Mouse (Mus musculus) intestine, postnatal 0 days (tissue): ENCODE measurements around the gene Casc1. TPM values are rescaled to one million over a fixed set of nuclear protein-coding genes. Genes with fewer than 3 reads are reported as not detected.

Experiments used
- ATAC-seq: fragments of 200-750 bp; cut with Nextera tagmentation; 2 replicates; pipeline ENCODE4 v1.8.0; 2017; ENCODE audit warnings: mild to moderate bottlenecking, moderate TSS enrichment, moderate library complexity
- H3K27ac ChIP-seq: fragments of 300-500 bp; sonication (generic); 2 replicates; pipeline ENCODE4 v1.5.1; 2014; ENCODE audit warnings: mild to moderate bottlenecking, low read depth, low read length, moderate library complexity
- H3K27me3 ChIP-seq: fragments of 300-500 bp; sonication (generic); replicated peaks from 2 replicates; pipeline ENCODE4 v1.6.1; 2014; ENCODE audit warnings: low read length, mixed read lengths; ENCODE audit not compliant: control insufficient read depth, insufficient read depth
- H3K36me3 ChIP-seq: fragments of 300-500 bp; sonication (generic); 2 replicates; pipeline ENCODE4 v1.6.1; 2014; ENCODE audit warnings: mild to moderate bottlenecking, moderate library complexity; ENCODE audit not compliant: control insufficient read depth, insufficient read depth
- H3K4me1 ChIP-seq: fragments of 300-500 bp; sonication (generic); replicated peaks from 2 replicates; pipeline ENCODE4 v1.6.1; 2014; ENCODE audit warnings: antibody characterized with exemption, low read length, mixed read lengths; ENCODE audit not compliant: control insufficient read depth, insufficient read depth
- H3K4me2 ChIP-seq: fragments of 300-500 bp; sonication (generic); replicated peaks from 2 replicates; pipeline ENCODE4 v1.6.1; 2014; ENCODE audit warnings: low read depth, mild to moderate bottlenecking, moderate library complexity
- H3K4me3 ChIP-seq: fragments of 300-500 bp; sonication (generic); 2 replicates; pipeline ENCODE4 v1.5.1; 2014; ENCODE audit warnings: low read depth, low read length
- H3K9ac ChIP-seq: fragments of 300-500 bp; sonication (generic); 2 replicates; pipeline ENCODE4 v1.6.1; 2014; ENCODE audit warnings: mild to moderate bottlenecking, low read depth, low read length
- H3K9me3 ChIP-seq: fragments of 300-500 bp; sonication (generic); 2 replicates; pipeline ENCODE4 v1.6.1; 2016; ENCODE audit warnings: mixed run types; ENCODE audit not compliant: control insufficient read depth
- CTCF ChIP-seq: sonication (generic); IDR thresholded peaks from 2 replicates; pipeline ENCODE4 v1.5.1; 2016; ENCODE audit warnings: low read depth, mild to moderate bottlenecking, control low read depth, antibody characterized with exemption, moderate library complexity
- WGBS: fragments of 180-500 bp; shearing (Covaris S2); extraction: QIAGEN DNeasy Blood & Tissue Kit; methylation state at CpG from one replicate; pipeline ENCODE4 v1.1.7; 2014; 5-methylcytosine and 5-hydroxymethylcytosine counted together
- polyA plus RNA-seq: library from polyadenylated mRNA; unstranded; fragments of >200 nt; fragmentation: Nextera tagmentation; extraction: Ambion mirVana; gene quantifications from 2 replicates; pipeline ENCODE4 v1.2.1, GENCODE M21; 2015

The Casc1 gene
- polyA plus RNA-seq, 1 experiment from 2014 or later: 0.08 TPM

DNA sequence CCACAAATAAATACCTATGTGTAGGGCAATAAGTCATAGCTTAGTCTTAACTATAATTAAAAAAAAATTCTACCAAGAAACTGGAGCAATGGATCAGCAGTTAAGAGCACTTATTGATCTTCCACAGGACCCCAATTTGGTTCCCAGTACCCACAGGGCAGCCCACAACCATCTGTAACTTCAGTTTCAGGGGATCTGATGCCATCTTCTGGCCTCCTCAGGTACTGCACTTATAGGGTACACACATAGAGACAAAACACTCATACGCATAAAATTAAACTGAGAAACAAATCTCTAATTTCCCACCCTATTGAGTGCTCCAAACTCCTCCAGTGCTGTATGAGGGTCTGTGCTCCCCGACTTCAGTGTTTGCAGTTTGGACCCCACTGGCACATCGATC, 83.2 kb downstream of the Casc1 start:
- 96% methylated on average over 3 of the region's 3 CpGs for WGBS
- Histone ChIP-seq H3K4me2 (no peak overlapping the region), H3K4me3 (no peak overlapping the region), H3K4me1 (no peaks in the 10 kb centered on the region), H3K27ac (no peak overlapping the region), H3K27me3 (no peaks in the 10 kb centered on the region), H3K9me3 (no peaks in the 10 kb centered on the region), H3K36me3 (no peaks in the 10 kb centered on the region), H3K9ac (no peak overlapping the region)
- no peak for ATAC-seq
- peak; percentile 43 for TF ChIP-seq CTCF

GRCm38 (mm10) chr6:145125591-145126113, 85.2 kb downstream of the Casc1 start:
- TF ChIP-seq CTCF: no peak
- H3K27me3 ChIP-seq: no peaks in the 10 kb centered on the region
- no peaks in the 10 kb centered on the region for H3K4me1 ChIP-seq
- no peak for ATAC-seq
- no peaks in the 10 kb centered on the region for H3K9me3 ChIP-seq
- no peak overlapping the region for H3K9ac ChIP-seq
- H3K4me3 ChIP-seq: no peak overlapping the region
- H3K4me2 ChIP-seq: no peak overlapping the region
- no peak overlapping the region for H3K27ac ChIP-seq
- 49% methylated on average over 7 of the region's 7 CpGs for WGBS
- no peaks in the 10 kb centered on the region for H3K36me3 ChIP-seq

Other genes with a start within 250 kb of the Casc1 start
- gene Bcat1, start 134.8 kb downstream of the Casc1 start, polyA plus RNA-seq: 0.71 and 1.0 TPM in 2 replicates
- 1.1 and 1.4 TPM in 2 replicates for gene Lrmp, start 95.4 kb downstream of the Casc1 start, polyA plus RNA-seq
- 48.8 and 49.5 TPM in 2 replicates for gene Etfrf1, start 129 bp upstream of the Casc1 start, polyA plus RNA-seq
- 62.0 and 64.2 TPM in 2 replicates for gene Kras, start 39.2 kb upstream of the Casc1 start, polyA plus RNA-seq